Mouse (Mus musculus) liver, postnatal 0 days (tissue): ENCODE data around the gene Sowahc.

Source experiments
- CTCF ChIP-seq: sonication (generic); IDR thresholded peaks from 2 replicates; pipeline ENCODE4 v1.5.1; 2016; ENCODE audit warnings: antibody characterized with exemption, low read depth
- EP300 ChIP-seq: IDR thresholded peaks from 2 replicates; pipeline ENCODE4 v1.6.1; 2016; ENCODE audit warnings: antibody characterized with exemption, low read depth, mild to moderate bottlenecking

DNA sequence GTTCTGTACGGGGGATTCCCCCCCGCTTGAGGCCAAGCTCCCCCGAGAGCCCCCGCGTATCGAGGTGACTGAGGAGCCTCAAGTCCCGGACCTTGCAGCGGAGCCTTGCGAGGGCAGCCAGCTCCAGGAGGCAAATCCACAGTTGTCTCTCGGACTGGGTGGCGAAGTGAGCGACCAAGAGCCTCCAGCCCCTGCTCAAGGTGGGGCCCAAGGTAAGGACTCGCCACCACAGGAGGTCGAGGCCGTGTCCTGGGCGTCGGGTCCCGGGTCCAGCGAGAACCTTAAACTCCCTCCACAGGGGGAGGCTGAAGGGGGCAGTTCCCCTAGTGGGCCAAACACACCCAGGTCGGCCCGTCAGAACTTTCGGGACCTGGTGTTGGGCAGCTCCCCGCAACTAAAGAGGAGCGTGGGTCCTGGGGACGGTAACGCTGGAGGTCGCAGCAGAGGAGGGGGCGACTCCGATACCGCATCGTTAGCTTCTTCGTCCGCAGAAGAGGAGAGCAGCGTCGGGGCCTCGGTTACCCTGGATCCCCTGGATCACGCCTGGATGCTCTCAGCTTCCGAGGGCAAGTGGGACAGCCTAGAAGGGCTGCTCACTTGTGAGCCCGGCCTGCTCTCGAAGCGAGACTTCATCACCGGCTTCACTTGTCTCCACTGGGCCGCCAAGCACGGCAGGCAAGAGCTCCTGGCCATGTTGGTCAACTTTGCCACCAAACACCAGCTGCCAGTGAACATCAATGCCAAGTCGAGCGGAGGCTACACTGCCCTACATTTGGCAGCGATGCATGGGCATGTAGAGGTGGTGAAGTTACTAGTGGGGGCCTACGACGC is 733 bp downstream of the Sowahc start:
- TF ChIP-seq EP300 (no peak), CTCF (no peak)
